In the genomic region with DNA sequence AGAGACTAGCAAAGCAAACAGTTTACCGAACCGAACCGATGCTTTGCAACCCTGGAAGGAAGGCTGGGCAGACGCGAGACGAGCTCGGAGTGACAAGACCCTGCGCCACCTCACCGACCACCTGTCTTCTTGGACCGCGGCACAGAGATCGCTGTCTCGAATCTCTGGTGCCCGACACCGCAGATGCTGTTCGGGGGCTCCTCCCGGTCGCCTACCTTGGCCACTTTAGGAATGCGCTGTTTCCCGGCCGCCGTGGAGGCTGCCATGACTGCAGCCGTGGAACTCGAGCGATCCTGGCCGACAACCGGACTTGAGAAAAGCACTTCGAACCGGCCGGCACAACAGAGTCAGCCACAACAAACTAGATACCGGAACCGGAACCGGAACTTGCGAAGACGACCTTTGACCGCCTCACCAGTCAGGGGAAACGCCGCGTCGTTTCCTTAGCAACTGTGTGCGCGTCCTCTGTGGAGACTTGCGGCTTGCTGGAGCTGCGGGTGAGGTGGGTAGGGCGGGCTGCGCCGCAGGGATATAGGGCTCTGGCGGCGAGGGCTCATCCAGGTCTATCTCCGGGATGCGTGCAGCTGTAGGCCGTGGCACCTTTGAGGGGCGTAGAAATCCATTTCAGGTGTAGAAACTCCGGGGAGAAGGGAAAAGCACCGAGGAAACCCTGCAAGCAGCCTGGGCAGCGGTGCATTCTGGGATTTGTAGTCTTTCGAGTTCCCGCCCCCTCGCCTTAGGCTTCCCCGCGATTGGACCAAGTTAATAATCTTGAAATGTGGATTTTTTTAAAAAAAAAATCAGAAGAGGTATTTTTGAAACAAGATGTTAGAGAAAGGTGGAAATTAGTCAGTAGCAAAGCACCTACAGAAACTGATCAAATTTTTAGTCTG, we compare ENCODE assay signal across 8 mouse cellular contexts. TPM values are rescaled to one million over a fixed set of nuclear protein-coding genes. Genes with fewer than 3 reads are reported as not detected.
A peak's percentile ranks its signal among the peaks of the same experiment; 100 is the strongest.
DNase-seq lines count a peak whose midpoint lies in the region; ATAC-seq and TF ChIP-seq lines count a peak whose summit lies in the region.

A gene (plus strand): TSS at position 446 of the 893 bp plus-strand sequence.
A gene (minus strand): TSS at position 676 of the 893 bp plus-strand sequence.

- under 1% methylated on average over 61 of the region's 61 CpGs for WGBS in forebrain, embryonic 16.5 days
- under 1% methylated on average over 61 of the region's 61 CpGs for WGBS in lung, embryonic 14.5 days
- under 1% methylated on average over 61 of the region's 61 CpGs for WGBS in olfactory bulb, adult 2 months
- under 1% methylated on average over 61 of the region's 61 CpGs for WGBS in thymus, adult 2 months

- ATAC-seq in G1E (ENCODE audit: extremely low read depth, insufficient number of reproducible peaks, low FRiP score, poor library complexity, severe bottlenecking) = peak; percentile 98
- peak; percentile 99 for ATAC-seq in forebrain, embryonic 16.5 days
- ATAC-seq in lung, embryonic 14.5 days (ENCODE audit: insufficient read depth) = peak; percentile 98

- peak; percentile 32; the same call in 1 of the 2 replicates for TF ChIP-seq POLR2A in olfactory bulb, adult 2 months (IDR thresholded peaks at IDR 0.05; ENCODE audit: insufficient read depth, low read depth, low read length)
- peak; percentile 51; the same call in 1 of the 2 replicates for TF ChIP-seq POLR2A in thymus, adult 2 months (IDR thresholded peaks at IDR 0.05; ENCODE audit: control insufficient read depth, extremely low read depth, insufficient read depth, low read length, poor library complexity)

- H3K4me2 ChIP-seq in forebrain, embryonic 16.5 days (ENCODE audit: low read length) = peak within 1 kb of the TSS; percentile 99
- peak within 1 kb of the TSS; percentile 90 for H3K4me2 ChIP-seq in lung, embryonic 14.5 days

- TF ChIP-seq CTCF in G1E (IDR thresholded peaks at IDR 0.05; ENCODE audit: low read depth, low read length) = no peak
- TF ChIP-seq CTCF in layer of hippocampus, adult 2 months (conservative IDR thresholded peaks at IDR 0.05) = no peak
- no peak for TF ChIP-seq CTCF in lung, embryonic 14.5 days (IDR thresholded peaks at IDR 0.05; ENCODE audit: low read depth)
- no peak for TF ChIP-seq CTCF in olfactory bulb, adult 2 months (IDR thresholded peaks at IDR 0.05; ENCODE audit: insufficient read depth, low read depth, low read length)
- peak; percentile 36; the same call in 1 of the 2 replicates for TF ChIP-seq CTCF in thymus, adult 2 months (IDR thresholded peaks at IDR 0.05; ENCODE audit: borderline replicate concordance, control insufficient read depth, extremely low read depth, insufficient read depth, low read length, poor library complexity)

- H3K9ac ChIP-seq in forebrain, embryonic 16.5 days (replicated peaks; ENCODE audit: low read depth, low read length) = peak within 1 kb of the TSS; percentile 70
- peak within 1 kb of the TSS; percentile 67 for H3K9ac ChIP-seq in lung, embryonic 14.5 days

- peaks cover 33% of the 10 kb centered on the region for H3K36me3 ChIP-seq in G1E (replicated peaks)
- H3K36me3 ChIP-seq in forebrain, embryonic 16.5 days (ENCODE audit: control insufficient read depth, insufficient read depth) = peaks cover 7% of the 10 kb centered on the region
- H3K36me3 ChIP-seq in lung, embryonic 14.5 days (ENCODE audit: insufficient read depth) = peaks cover 22% of the 10 kb centered on the region
- peaks cover 29% of the 10 kb centered on the region for H3K36me3 ChIP-seq in thymus, adult 2 months (ENCODE audit: control insufficient read depth, insufficient read depth, low read length)

- H3K4me3 ChIP-seq in G1E (ENCODE audit: low read depth, low read length) = peak within 1 kb of the TSS; percentile 97
- H3K4me3 ChIP-seq in forebrain, embryonic 16.5 days (replicated peaks; ENCODE audit: low read length) = peak within 1 kb of the TSS; percentile 97
- peak within 1 kb of the TSS; percentile 81 for H3K4me3 ChIP-seq in layer of hippocampus, adult 2 months
- peak within 1 kb of the TSS; percentile 79 for H3K4me3 ChIP-seq in lung, embryonic 14.5 days (ENCODE audit: low read depth, low read length)
- peak within 1 kb of the TSS; percentile 69 for H3K4me3 ChIP-seq in olfactory bulb, adult 2 months (ENCODE audit: insufficient read depth, low read depth, low read length)
- H3K4me3 ChIP-seq in thymus, adult 2 months (ENCODE audit: control insufficient read depth, insufficient read depth, low read length) = peak within 1 kb of the TSS; percentile 91

- H3K9me3 ChIP-seq in G1E (replicated peaks) = no peaks in the 10 kb centered on the region
- no peaks in the 10 kb centered on the region for H3K9me3 ChIP-seq in forebrain, embryonic 16.5 days (ENCODE audit: control insufficient read depth, low read length)
- H3K9me3 ChIP-seq in lung, embryonic 14.5 days (ENCODE audit: low read depth, low read length) = no peaks in the 10 kb centered on the region

- H3K27ac ChIP-seq in forebrain, embryonic 16.5 days (ENCODE audit: low read length) = no peak within 1 kb of the TSS
- peak within 1 kb of the TSS; percentile 83 for H3K27ac ChIP-seq in layer of hippocampus, adult 2 months
- H3K27ac ChIP-seq in lung, embryonic 14.5 days (ENCODE audit: low read depth) = no peak within 1 kb of the TSS
- no peak within 1 kb of the TSS for H3K27ac ChIP-seq in olfactory bulb, adult 2 months (ENCODE audit: insufficient read depth, low read depth, low read length)
- H3K27ac ChIP-seq in thymus, adult 2 months (ENCODE audit: control insufficient read depth, insufficient read depth, low read length) = no peak within 1 kb of the TSS

- intact Hi-C loops in heart, postnatal 36 days (cut with DNase I) = loop anchor here (10.0 kb wide), 1 partner anchor 580 kb away; a partner anchor contains a TSS

- H3K27me3 ChIP-seq in G1E (ENCODE audit: insufficient read depth, low read length) = peaks cover 11% of the 10 kb centered on the region
- H3K27me3 ChIP-seq in forebrain, embryonic 16.5 days (replicated peaks; ENCODE audit: control insufficient read depth, insufficient read depth, low read length) = no peaks in the 10 kb centered on the region
- no peaks in the 10 kb centered on the region for H3K27me3 ChIP-seq in lung, embryonic 14.5 days (ENCODE audit: insufficient read depth, low read length)
- H3K27me3 ChIP-seq in thymus, adult 2 months (ENCODE audit: control insufficient read depth, insufficient read depth, low read length) = 0 out of 2 replicates have a peak, but pooled peaks cover 2% of the 10 kb centered on the region

- DNase-seq in G1E (ENCODE audit: low spot score) = peak; percentile 89
- peak; percentile 93 to 97 for DNase-seq in cerebellum, adult 18-20 months
- DNase-seq in heart, postnatal 36 days = peak; percentile 93 to 95
- peak; percentile 93 to 94 for DNase-seq in layer of hippocampus, adult 2 months (ENCODE audit: low spot score in 2 of 2)
- peak; percentile 98 for DNase-seq in lung, embryonic 14.5 days
- peak; percentile 91 for DNase-seq in thymus, adult 2 months

- H3K4me1 ChIP-seq in G1E (ENCODE audit: insufficient read depth, low read depth, low read length) = peaks cover 10% of the 10 kb centered on the region
- H3K4me1 ChIP-seq in forebrain, embryonic 16.5 days (replicated peaks; ENCODE audit: control insufficient read depth, insufficient read depth, low read length) = peaks cover 10% of the 10 kb centered on the region
- no peaks in the 10 kb centered on the region; the same call in 1 of the 2 replicates for H3K4me1 ChIP-seq in lung, embryonic 14.5 days (ENCODE audit: insufficient read depth)
- H3K4me1 ChIP-seq in olfactory bulb, adult 2 months (ENCODE audit: control insufficient read depth, insufficient read depth, low read length) = peaks cover 3% of the 10 kb centered on the region; the same call in 1 of the 2 replicates
- H3K4me1 ChIP-seq in thymus, adult 2 months (replicated peaks; ENCODE audit: control insufficient read depth, insufficient read depth, low read length) = peaks cover 3% of the 10 kb centered on the region

RNA-seq across cellular contexts. Expression of the first gene that starts in this region (rescaled TPM):
- total RNA-seq in G1E (2014; fragmentation: Nextera tagmentation) (1.7 TPM in 1 of 2 replicates, not detected in the other), G1E (2017) (0.06 and 0.22 TPM in 2 replicates)
- polyA plus RNA-seq in G1E (2012) = not detected in 2 replicates
- polyA plus RNA-seq in forebrain, embryonic 16.5 days (2015; fragmentation: Nextera tagmentation; extraction: Ambion mirVana) = 1.3 and 3.8 TPM in 2 replicates
- total RNA-seq in heart, postnatal 36 days (2021) = 1 to 10 TPM; 1.1 to 2.7 TPM
- total RNA-seq in layer of hippocampus, adult 2 months (2021) = 1 to 10 TPM; 2.0 to 2.2 TPM
- 0.11 TPM in 1 of 2 replicates, not detected in the other for polyA plus RNA-seq in lung, embryonic 14.5 days (2014; fragmentation: Nextera tagmentation; extraction: Ambion mirVana)
- not detected in 2 replicates for polyA plus RNA-seq in olfactory bulb, adult 2 months (2012; ENCODE audit: insufficient read depth, insufficient read length, low replicate concordance, missing spikeins)
- 0.23 TPM in 1 of 2 replicates, not detected in the other for polyA plus RNA-seq in thymus, adult 2 months (2012; rRNA removed)

RNA-seq across cellular contexts. Expression of the second gene that starts in this region (rescaled TPM):
- total RNA-seq in G1E (2014; fragmentation: Nextera tagmentation) (26.8 and 28.6 TPM in 2 replicates), G1E (2017) (69.8 and 72.4 TPM in 2 replicates)
- 14.6 and 23.0 TPM in 2 replicates for polyA plus RNA-seq in G1E (2012)
- 33.8 and 34.3 TPM in 2 replicates for polyA plus RNA-seq in forebrain, embryonic 16.5 days (2015; fragmentation: Nextera tagmentation; extraction: Ambion mirVana)
- total RNA-seq in heart, postnatal 36 days (2021) = 10 to 100 TPM; 16.7 to 21.8 TPM
- total RNA-seq in layer of hippocampus, adult 2 months (2021) = 10 to 100 TPM; 19.8 to 21.6 TPM
- polyA plus RNA-seq in lung, embryonic 14.5 days (2014; fragmentation: Nextera tagmentation; extraction: Ambion mirVana) = 29.3 and 31.3 TPM in 2 replicates
- polyA plus RNA-seq in olfactory bulb, adult 2 months (2012; ENCODE audit: insufficient read depth, insufficient read length, low replicate concordance, missing spikeins) = not detected in 2 replicates
- polyA plus RNA-seq in thymus, adult 2 months (2012; rRNA removed) = 20.2 and 30.9 TPM in 2 replicates
